Mouse (Mus musculus): Measurements from ENCODE around the gene 0610010F05Rik. TPM values are rescaled to one million over a fixed set of nuclear protein-coding genes. Genes with fewer than 3 reads are reported as not detected.

0610010F05Rik gene
- 156 and 185 TPM in 2 replicates for polyA plus RNA-seq (2014; fragmentation: Nextera tagmentation; extraction: Ambion mirVana)

DNA sequence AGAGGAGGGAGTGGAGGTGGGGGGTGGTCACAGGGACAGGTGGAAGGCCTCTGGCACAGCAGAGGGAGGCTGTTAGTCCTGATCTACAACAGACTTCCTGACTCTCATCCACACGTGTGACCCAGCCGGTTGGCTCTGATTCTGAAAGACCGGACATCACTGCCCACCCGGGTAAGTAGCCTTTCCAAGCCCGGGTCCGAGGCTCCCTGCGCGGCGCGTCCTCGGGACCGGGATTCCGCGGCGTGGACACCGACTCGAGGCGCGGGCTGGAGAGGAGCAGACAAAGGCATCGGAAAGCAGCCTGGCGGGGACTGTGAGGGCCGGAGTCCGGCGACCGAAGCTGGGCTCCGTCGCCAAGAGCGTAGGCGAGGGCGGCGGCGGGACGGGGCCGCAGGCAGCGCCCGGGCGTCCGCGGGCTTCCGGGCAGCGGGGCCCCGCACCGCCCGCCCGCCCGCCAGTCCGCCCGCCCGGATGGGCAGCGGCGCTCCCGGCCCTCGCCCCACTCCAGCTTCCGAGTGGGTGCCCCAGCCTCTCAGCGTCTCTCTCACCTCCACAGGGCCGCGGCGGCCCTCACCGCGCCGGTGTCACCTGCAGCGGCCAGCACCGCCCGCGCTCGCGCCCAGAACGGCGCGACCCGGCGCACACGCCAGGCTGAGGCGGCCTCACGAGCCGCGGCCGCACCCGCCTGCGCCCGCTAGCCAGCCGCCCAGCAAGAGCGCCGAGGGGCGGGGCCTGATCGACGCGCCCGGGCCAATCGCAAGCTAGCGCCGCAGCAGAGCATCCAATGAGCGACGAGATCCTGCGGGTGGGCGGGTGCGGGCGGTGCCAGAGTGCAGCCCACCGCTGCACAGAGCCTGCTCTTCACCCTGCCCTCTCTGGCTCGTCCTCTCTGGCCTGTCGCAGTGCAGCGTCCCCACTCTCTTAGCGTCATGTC, at the start of gene 0610010F05Rik:
Gene 0610010F05Rik (minus strand): TSS at position 695 of the 934 bp plus-strand sequence.
- ATAC-seq (ENCODE audit: low FRiP score, low TSS enrichment) = peak; percentile 100

DNA sequence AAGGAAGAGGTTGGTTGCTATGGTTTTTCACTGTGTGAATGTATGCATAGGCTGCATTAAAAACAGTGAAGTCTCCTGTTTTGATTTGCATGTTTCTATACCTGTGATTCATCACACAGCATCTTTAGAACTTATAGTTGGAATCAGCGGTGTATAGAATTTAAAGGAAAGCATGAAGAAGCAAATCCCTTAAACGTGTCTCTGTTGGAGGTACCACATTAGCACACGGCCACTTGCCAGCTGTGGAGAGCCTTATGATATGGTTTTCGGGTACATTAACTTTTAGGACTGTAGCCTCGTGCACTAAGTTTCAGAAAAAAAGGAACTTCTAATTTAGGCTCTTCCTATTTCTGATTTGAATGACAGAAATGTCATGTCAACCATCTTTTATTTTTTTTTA, 49.1 kb upstream of the 0610010F05Rik start:
- ATAC-seq (ENCODE audit: low FRiP score, low TSS enrichment) (no peak), DNase-seq (no peak)
- peaks cover 48% of the 10 kb centered on the region for H3K36me3 ChIP-seq (ENCODE audit: control insufficient read depth, insufficient read depth, low read length)
- no peak overlapping the region for H3K27ac ChIP-seq (replicated peaks; ENCODE audit: low read depth, low read length)
- H3K4me1 ChIP-seq (ENCODE audit: control insufficient read depth, insufficient read depth, low read length) = no peaks in the 10 kb centered on the region
- no peaks in the 10 kb centered on the region for H3K27me3 ChIP-seq (ENCODE audit: control insufficient read depth, insufficient read depth, low read length)
- H3K9ac ChIP-seq (replicated peaks; ENCODE audit: low read length) = no peak overlapping the region
- 91% methylated on average over 5 of the region's 5 CpGs for WGBS
- no peak overlapping the region for H3K4me2 ChIP-seq (ENCODE audit: low read length)
- H3K4me3 ChIP-seq (replicated peaks; ENCODE audit: low read depth, low read length) = no peak overlapping the region
- H3K9me3 ChIP-seq (ENCODE audit: control insufficient read depth, low read length) = no peaks in the 10 kb centered on the region

More for the DNA sequence above, at the start of gene 0610010F05Rik:
- H3K27me3 ChIP-seq (ENCODE audit: control insufficient read depth, insufficient read depth, low read length) = no peaks in the 10 kb centered on the region
- H3K4me1 ChIP-seq (ENCODE audit: control insufficient read depth, insufficient read depth, low read length) = 0 out of 2 replicates have a peak, but pooled peaks cover 5% of the 10 kb centered on the region
- under 1% methylated on average over 97 of the region's 103 CpGs for WGBS
- peaks cover 6% of the 10 kb centered on the region for H3K36me3 ChIP-seq (ENCODE audit: control insufficient read depth, insufficient read depth, low read length)
- H3K9me3 ChIP-seq (ENCODE audit: control insufficient read depth, low read length) = no peaks in the 10 kb centered on the region
- peak within 1 kb of the TSS; percentile 85 for H3K4me3 ChIP-seq (replicated peaks; ENCODE audit: low read depth, low read length)
- H3K9ac ChIP-seq (replicated peaks; ENCODE audit: low read length) = peak within 1 kb of the TSS; percentile 97
- peak within 1 kb of the TSS; percentile 98 for H3K27ac ChIP-seq (replicated peaks; ENCODE audit: low read depth, low read length)
- H3K4me2 ChIP-seq (ENCODE audit: low read length) = peak within 1 kb of the TSS; percentile 61
- peak; percentile 98 for DNase-seq

DNA sequence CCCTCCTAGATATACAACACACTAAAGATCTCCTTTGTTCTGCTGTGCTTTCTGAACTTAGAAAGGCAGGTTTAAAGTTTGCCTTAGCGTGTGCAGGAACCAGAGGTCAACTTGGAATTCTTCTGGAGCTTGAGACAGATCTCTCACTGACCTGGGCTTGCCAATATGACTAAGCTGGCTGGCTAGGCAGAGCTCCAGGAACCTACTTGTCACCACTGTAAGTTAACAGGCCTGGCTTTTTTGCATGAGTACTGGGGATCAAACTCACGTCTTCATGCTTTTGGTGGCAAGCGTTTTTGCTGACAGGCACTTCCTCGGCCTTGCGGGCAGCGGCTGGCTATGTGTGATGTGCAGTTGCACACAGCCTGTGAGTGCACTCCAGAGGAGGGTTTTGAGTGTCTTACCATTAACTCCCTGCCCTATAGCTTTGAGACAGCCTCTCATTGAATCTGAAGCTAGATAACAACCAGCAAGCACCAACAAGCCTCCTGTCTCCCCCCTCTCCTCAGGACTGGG, 47.1 kb upstream of the 0610010F05Rik start:
- H3K4me1 ChIP-seq (ENCODE audit: control insufficient read depth, insufficient read depth, low read length) = no peaks in the 10 kb centered on the region
- no peak for DNase-seq
- 91% methylated on average over 6 of the region's 6 CpGs for WGBS
- no peak overlapping the region for H3K4me3 ChIP-seq (replicated peaks; ENCODE audit: low read depth, low read length)
- ATAC-seq (ENCODE audit: low FRiP score, low TSS enrichment) = no peak
- no peaks in the 10 kb centered on the region for H3K9me3 ChIP-seq (ENCODE audit: control insufficient read depth, low read length)
- no peak overlapping the region for H3K4me2 ChIP-seq (ENCODE audit: low read length)
- H3K27me3 ChIP-seq (ENCODE audit: control insufficient read depth, insufficient read depth, low read length) = no peaks in the 10 kb centered on the region
- H3K9ac ChIP-seq (replicated peaks; ENCODE audit: low read length) = no peak overlapping the region
- H3K36me3 ChIP-seq (ENCODE audit: control insufficient read depth, insufficient read depth, low read length) = peaks cover 63% of the 10 kb centered on the region
- H3K27ac ChIP-seq (replicated peaks; ENCODE audit: low read depth, low read length) = no peak overlapping the region

GRCm38 (mm10) chr11:23679044-23679642, 45.7 kb upstream of the 0610010F05Rik start:
- Histone ChIP-seq H3K36me3 (ENCODE audit: control insufficient read depth, insufficient read depth, low read length) (peaks cover 74% of the 10 kb centered on the region), H3K4me1 (ENCODE audit: control insufficient read depth, insufficient read depth, low read length) (no peaks in the 10 kb centered on the region), H3K27ac (replicated peaks; ENCODE audit: low read depth, low read length) (no peak overlapping the region), H3K4me3 (replicated peaks; ENCODE audit: low read depth, low read length) (no peak overlapping the region), H3K27me3 (ENCODE audit: control insufficient read depth, insufficient read depth, low read length) (no peaks in the 10 kb centered on the region), H3K9me3 (ENCODE audit: control insufficient read depth, low read length) (no peaks in the 10 kb centered on the region), H3K9ac (replicated peaks; ENCODE audit: low read length) (no peak overlapping the region), H3K4me2 (ENCODE audit: low read length) (no peak overlapping the region)
- ATAC-seq (ENCODE audit: low FRiP score, low TSS enrichment) (peak; percentile 43; the same call in 1 of the 2 replicates), DNase-seq (peak; percentile 89)
- 49% methylated on average over 3 of the region's 3 CpGs for WGBS

DNA sequence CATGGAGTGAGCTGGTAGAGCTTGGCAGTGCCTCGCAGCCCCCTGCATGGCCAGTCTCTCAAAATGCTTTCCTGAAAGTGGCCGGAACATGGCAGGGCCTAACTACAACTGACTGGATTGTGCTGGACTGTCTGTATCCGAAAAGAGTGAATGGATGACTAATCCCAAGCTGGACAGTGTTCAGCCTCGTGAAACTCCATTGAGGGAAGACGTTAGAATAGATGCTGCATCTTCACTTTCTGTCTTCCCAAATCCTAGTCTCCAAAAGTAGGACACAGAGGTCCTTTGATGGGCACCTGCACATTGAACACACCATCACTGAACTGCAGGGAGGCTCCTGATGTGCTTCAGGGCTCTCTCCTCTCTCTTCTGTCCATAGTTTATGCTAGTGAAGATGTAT, 42.7 kb upstream of the 0610010F05Rik start:
- Histone ChIP-seq H3K9ac (replicated peaks; ENCODE audit: low read length) (no peak overlapping the region), H3K36me3 (ENCODE audit: control insufficient read depth, insufficient read depth, low read length) (peaks cover 70% of the 10 kb centered on the region), H3K4me2 (ENCODE audit: low read length) (no peak overlapping the region), H3K27ac (replicated peaks; ENCODE audit: low read depth, low read length) (no peak overlapping the region), H3K4me3 (replicated peaks; ENCODE audit: low read depth, low read length) (no peak overlapping the region), H3K9me3 (ENCODE audit: control insufficient read depth, low read length) (no peaks in the 10 kb centered on the region), H3K27me3 (ENCODE audit: control insufficient read depth, insufficient read depth, low read length) (no peaks in the 10 kb centered on the region), H3K4me1 (ENCODE audit: control insufficient read depth, insufficient read depth, low read length) (no peaks in the 10 kb centered on the region)
- 91% methylated on average over 5 of the region's 5 CpGs for WGBS
- DNase-seq (no peak), ATAC-seq (ENCODE audit: low FRiP score, low TSS enrichment) (no peak)

GRCm38 (mm10) chr11:23672256-23672749, 38.9 kb upstream of the 0610010F05Rik start:
- H3K9ac ChIP-seq (replicated peaks; ENCODE audit: low read length) = no peak overlapping the region
- H3K27ac ChIP-seq (replicated peaks; ENCODE audit: low read depth, low read length) = no peak overlapping the region
- peaks cover 57% of the 10 kb centered on the region for H3K36me3 ChIP-seq (ENCODE audit: control insufficient read depth, insufficient read depth, low read length)
- H3K4me1 ChIP-seq (ENCODE audit: control insufficient read depth, insufficient read depth, low read length) = peaks cover under 1% of the 10 kb centered on the region; the same call in 1 of the 2 replicates
- DNase-seq (no peak), ATAC-seq (ENCODE audit: low FRiP score, low TSS enrichment) (no peak)
- H3K4me2 ChIP-seq (ENCODE audit: low read length) = no peak overlapping the region
- H3K9me3 ChIP-seq (ENCODE audit: control insufficient read depth, low read length) = no peaks in the 10 kb centered on the region
- no peaks in the 10 kb centered on the region for H3K27me3 ChIP-seq (ENCODE audit: control insufficient read depth, insufficient read depth, low read length)
- no peak overlapping the region for H3K4me3 ChIP-seq (replicated peaks; ENCODE audit: low read depth, low read length)
- 91% methylated on average over 4 of the region's 4 CpGs for WGBS

DNA sequence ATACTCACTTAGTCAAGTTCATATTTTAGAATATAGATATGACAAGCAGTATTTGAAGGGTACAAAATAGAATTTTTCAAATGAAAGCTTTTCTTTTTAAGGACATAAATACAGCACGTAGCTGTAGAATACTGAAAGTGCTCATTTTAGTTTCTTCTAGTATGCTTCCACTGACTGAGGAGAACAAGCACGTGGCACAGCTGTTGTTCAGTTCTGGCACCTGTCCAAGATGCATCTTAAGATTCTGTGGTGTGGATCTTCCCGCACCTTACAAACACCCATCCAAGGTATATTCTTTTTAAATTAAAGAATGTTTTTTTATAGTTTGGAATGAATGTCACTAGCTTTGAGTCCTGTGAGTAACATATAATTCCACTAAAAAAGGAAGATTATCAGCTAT, 33.7 kb upstream of the 0610010F05Rik start:
- Histone ChIP-seq H3K27me3 (ENCODE audit: control insufficient read depth, insufficient read depth, low read length) (no peaks in the 10 kb centered on the region), H3K36me3 (ENCODE audit: control insufficient read depth, insufficient read depth, low read length) (peaks cover 13% of the 10 kb centered on the region; the same call in 1 of the 2 replicates), H3K27ac (replicated peaks; ENCODE audit: low read depth, low read length) (no peak overlapping the region), H3K4me2 (ENCODE audit: low read length) (peak overlapping the region; percentile 72), H3K4me1 (ENCODE audit: control insufficient read depth, insufficient read depth, low read length) (peaks cover 6% of the 10 kb centered on the region; the same call in 1 of the 2 replicates), H3K9ac (replicated peaks; ENCODE audit: low read length) (no peak overlapping the region), H3K4me3 (replicated peaks; ENCODE audit: low read depth, low read length) (peak overlapping the region; percentile 96), H3K9me3 (ENCODE audit: control insufficient read depth, low read length) (no peaks in the 10 kb centered on the region)
- ATAC-seq (ENCODE audit: low FRiP score, low TSS enrichment) (no peak), DNase-seq (peak; percentile 60)
- 37% methylated on average over 3 of the region's 3 CpGs for WGBS

DNA sequence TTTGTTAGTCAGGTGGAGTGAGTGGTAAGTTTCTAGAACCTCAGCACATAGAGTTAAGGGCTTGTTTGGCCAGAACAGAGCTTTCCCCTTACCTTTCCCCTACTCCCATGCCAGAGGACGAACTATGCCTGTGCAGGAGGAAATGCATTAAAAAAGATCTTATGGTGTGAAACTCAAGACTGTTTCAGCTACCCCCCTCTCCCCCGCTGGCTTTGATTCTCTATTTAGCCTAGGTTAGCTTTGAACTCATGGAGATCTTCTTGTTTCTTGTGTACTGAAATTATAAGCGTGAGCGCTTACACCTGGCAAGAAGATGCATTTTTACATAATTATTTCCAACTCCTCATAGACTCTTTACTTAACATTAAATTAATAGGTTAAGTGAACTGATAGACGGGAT, 33.1 kb upstream of the 0610010F05Rik start:
- Histone ChIP-seq H3K4me2 (ENCODE audit: low read length) (peak overlapping the region; percentile 72), H3K4me1 (ENCODE audit: control insufficient read depth, insufficient read depth, low read length) (peaks cover 6% of the 10 kb centered on the region; the same call in 1 of the 2 replicates), H3K9ac (replicated peaks; ENCODE audit: low read length) (peak overlapping the region; percentile 88), H3K27ac (replicated peaks; ENCODE audit: low read depth, low read length) (peak overlapping the region; percentile 93), H3K4me3 (replicated peaks; ENCODE audit: low read depth, low read length) (peak overlapping the region; percentile 96), H3K36me3 (ENCODE audit: control insufficient read depth, insufficient read depth, low read length) (peaks cover 12% of the 10 kb centered on the region; the same call in 1 of the 2 replicates), H3K27me3 (ENCODE audit: control insufficient read depth, insufficient read depth, low read length) (no peaks in the 10 kb centered on the region), H3K9me3 (ENCODE audit: control insufficient read depth, low read length) (no peaks in the 10 kb centered on the region)
- WGBS = 9% methylated on average over 5 of the region's 5 CpGs
- DNase-seq = peak; percentile 49
- no peak for ATAC-seq (ENCODE audit: low FRiP score, low TSS enrichment)

Data from midbrain, embryonic 14.5 days (tissue).